Mouse (Mus musculus) cerebellum, postnatal 25 days (tissue): ENCODE results near the gene Ctf2.
"Not testable (repeated sequence)": the region's sequence is repeated elsewhere in the genome, so short reads cannot be mapped to it uniquely, and the experiment has no call there.

Experiments used
- DNase-seq, 2 experiments: peaks; one replicate each; pipeline ENCODE4 v3.0.0; 2021; ENCODE audit warnings: mixed read lengths in 2 of 2

Ctf2 gene

DNA sequence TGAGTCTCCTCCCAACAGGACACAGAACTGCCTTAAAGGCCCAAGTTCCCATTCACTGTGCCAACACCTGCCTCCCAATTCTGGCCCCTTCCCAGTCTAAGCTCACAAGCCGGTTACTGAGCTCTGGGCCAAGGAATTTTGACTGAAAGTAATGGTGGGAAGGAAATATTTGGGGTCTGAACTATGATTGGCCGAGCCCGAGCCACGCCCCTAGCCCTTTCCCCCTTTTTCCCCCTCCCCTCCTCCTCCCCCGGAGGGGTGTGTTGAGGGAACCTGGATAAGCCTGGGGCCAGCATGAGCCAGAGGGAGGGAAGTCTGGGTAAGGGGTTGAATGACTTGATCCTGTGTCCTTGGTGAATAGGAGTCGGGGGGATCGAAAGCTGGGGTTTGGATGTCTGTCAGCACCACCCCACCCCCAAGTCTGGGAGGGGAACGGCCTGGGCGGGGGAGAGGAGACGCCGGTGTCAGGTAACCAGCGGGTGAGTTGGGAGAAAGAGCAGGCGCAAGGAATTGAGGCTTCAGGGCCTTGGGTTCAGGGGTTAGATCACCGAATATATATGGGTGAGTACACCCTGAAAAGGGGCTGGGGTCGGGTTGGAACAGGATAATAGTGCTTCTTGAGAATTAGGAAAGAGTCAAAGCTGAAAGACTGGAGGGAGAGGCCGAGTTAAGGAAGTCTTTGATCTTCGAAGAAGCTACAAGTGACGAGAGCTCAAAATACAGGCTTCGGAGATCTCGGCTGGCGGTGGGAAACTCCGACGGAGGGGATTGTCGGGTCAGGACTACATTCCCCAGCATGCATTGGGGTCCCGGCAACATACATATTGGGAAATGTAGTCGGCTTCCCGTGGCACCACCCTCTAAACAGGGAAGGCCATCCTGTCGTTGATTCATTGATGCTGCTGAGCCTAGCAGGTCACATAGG lies 19.2 kb downstream of the Ctf2 start, which contains the start of gene Ctf1:
Ctf1 (plus strand) TSS at position 276 of the 925 bp plus-strand sequence.
- peak; percentile 74 to 85 for DNase-seq

GRCm38 (mm10) chr7:127711456-127711855 lies 20.5 kb downstream of the Ctf2 start:
- no peak for DNase-seq

DNA sequence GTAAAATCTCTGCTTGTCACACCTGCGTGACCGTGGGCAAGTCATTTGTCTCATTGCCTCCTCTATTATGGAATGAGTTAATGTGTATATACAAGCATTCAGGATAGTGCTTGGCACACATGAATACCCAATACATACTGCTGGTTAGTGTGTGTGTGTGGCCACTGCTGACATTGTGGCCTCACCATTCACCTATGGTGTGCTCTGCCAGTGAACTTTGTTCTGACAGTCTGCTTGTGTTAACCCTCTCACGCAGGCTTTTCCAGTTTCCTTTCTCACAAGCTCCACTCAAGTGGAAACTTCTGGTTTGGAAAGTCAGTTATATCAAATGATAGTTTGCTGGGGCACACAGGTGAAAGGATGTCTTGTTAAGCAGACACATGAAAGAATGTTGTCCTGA lies 20.9 kb downstream of the Ctf2 start:
- DNase-seq: no peak

DNA sequence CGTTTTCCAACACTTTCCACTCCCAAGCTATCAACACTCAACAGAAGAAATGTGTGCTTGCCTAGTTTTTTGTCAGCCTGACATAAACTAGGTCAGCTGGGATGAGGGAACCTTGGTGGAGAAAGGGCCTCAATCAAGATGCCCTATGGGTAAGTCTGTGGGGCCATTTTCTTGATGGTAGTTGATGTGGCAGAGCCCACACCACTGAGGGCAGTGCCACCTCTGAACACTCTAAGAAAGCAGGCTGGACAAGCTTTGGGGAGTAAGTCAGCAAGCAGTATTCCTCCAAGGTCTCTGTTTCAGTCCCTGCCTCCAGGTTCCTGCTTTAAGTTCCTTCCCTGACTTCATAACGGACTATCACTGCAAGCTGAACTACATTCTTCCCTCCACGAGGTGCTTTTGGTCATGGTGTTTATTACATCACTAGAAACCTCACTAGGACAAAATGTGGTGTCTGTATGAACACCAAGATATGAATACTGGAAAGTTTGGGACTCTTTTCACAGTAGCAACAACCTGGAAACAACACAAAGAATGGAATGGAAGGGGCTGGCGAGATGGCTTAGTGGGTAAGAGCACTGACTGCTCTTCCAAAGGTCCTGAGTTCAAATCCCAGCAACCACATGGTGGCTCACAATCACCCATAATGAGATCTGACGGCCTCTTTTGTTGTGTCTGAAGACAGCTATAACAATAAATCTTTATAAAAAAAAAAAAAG lies 22.5 kb downstream of the Ctf2 start:
- no peak for DNase-seq

- DNase-seq: peak; percentile 88 to 92
These were observed 23.5 kb downstream of the Ctf2 start, which contains the start of gene Bcl7c for GRCm38 (mm10) chr7:127708207-127709078. Gene Bcl7c, minus strand, starts transcription at chr7:127708933.

GRCm38 (mm10) chr7:127707957-127708206 lies 24.1 kb downstream of the Ctf2 start:
- no peak for DNase-seq

DNA sequence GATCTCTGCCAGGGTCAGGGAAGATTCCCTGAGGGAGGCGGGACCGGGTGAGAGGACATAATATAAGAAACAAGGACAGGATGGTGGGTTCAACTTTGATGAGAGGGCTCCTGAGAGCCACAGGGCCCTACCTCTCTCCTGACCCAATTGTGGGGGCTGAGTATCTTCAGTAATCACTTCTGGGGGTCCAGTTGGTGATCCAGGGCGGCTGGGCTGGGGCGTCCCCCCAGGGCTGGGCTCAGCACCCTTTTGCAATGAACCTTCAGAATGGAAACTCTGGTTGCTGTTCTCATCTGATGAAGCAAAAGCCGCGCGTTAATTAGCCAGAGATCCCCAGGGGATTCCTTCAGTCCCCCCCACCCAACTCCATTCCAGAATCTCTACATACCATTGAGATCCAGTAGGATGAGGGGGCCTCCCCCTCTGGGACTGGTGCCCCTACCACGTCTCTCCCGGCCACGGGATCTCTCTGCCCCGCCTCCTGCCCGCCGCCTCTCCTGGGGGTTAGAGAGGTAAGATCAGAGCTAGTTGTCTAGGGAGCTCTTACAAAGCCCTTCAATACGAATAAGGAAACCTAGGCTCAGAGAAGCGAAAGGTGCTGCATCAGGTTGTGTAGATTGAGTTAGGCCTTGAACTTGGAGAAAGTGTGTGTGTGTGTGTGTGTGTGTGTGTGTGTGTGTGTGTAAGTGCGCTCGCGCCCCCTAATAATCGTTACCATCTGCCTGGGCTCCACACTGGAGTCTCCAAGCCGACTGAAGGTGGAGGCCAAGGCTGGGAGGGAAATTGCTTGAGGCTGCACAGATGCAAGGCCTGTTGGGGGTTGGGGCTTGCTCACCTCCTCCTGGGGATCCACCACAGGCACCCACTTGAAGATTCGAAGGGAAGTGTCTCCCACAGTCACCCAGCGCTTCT lies 24.7 kb downstream of the Ctf2 start:
- DNase-seq: peak in 1 of 2 experiments; percentile 49

DNA sequence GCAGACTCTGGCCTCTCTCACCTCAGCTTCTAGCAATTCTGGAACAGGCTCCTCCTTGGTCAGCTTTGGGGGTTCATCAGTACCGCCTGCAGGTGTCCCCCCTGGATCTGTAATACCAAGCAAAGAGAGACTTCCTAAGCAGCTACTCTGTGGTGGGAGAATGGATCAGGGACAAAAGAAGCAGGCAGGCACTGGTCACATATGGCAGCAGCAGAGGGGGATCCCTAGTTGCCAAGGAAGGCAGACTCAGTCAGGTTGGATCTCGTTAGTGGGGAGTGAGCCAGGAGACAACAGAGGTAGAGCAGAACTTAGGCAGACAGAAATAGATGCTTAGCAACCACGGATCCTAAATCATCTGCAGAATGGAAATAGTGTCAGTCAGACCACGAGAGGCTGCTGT lies 26.3 kb downstream of the Ctf2 start:
- peak; percentile 82 to 83 for DNase-seq

DNA sequence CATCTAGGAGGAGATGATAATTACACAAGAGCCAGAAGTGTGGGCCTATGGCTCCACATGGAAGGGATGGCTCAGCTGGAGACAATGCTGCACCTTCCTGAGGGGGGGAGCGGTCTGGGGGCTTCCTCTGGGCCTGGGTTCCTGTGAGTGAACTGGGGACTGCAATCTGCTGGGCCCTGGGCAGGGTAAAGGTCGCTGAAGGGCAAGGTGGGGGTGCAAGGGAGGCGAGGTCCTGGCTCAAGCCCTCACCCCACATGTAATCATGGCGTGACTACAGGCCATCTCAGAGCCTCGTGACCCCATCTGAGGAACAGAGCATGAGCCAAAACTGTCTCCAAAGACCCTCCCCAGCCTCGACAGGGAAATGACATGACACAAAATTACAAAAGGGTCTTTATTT lies 27.4 kb downstream of the Ctf2 start:
- no peak for DNase-seq

- peak; percentile 49 to 56 for DNase-seq
These were observed 28.3 kb downstream of the Ctf2 start for GRCm38 (mm10) chr7:127703561-127704178.

- no peak for DNase-seq
These were observed 31.1 kb downstream of the Ctf2 start for GRCm38 (mm10) chr7:127700712-127701331.

DNA sequence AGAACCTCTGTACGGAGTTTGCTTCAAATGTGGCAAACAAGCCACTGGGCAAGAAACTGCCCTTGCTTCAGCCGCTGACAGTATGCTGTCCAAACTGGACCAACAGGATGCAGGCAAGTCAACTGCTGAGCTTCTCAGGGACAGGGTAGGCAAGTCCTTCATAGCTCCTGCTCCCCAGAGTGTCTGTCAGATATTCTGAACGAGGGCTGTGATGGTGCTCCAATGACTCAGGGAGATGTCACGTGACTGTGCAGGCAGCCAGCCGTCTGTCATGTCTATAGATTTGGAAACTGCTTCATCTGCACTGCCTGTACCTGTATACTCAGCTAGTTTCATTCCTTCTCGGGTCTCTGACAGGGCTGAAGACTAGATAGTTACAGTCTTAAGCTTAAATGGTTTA lies 33.0 kb downstream of the Ctf2 start:
- DNase-seq: peak; percentile 37 to 59

GRCm38 (mm10) chr7:127693730-127694129 lies 38.2 kb downstream of the Ctf2 start:
- DNase-seq: not testable (repeated sequence)

GRCm38 (mm10) chr7:127693290-127693689 lies 38.7 kb downstream of the Ctf2 start:
- DNase-seq: no peak

- DNase-seq: peak; percentile 77 to 85
These were observed 40.6 kb downstream of the Ctf2 start for GRCm38 (mm10) chr7:127691221-127691989.

DNA sequence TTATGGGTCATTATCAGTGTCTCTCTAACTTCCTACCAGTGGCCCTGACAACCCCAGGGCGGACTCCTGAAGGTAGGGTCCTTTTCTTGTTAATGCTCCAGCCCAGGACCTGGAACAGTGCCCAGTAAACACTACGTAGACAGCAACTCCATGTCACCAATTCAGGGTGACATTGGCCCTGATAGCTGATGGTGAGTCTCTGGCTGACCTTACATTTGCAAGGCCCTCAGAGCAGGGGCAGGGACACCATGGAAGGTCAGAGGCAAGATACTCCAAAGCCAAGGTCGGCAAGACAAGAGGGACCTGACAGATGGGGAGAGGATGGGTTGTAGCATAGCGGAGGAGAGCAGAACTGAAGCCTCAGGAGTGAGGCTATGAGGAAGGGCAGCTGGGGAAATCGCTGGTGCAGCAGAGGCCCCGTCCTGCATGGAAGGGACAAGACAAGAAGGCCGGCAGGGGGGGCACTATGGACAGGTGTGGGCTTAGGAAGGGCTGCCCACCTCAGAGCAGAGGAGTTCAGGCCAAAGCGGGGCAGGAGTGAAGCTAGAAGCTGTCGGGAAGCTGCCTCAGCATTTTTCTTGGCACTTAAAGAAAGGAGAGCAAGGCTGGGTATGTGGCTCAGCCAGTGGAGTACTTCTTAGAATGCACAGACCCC lies 42.2 kb downstream of the Ctf2 start:
- DNase-seq: peak in 1 of 2 experiments; percentile 30

DNA sequence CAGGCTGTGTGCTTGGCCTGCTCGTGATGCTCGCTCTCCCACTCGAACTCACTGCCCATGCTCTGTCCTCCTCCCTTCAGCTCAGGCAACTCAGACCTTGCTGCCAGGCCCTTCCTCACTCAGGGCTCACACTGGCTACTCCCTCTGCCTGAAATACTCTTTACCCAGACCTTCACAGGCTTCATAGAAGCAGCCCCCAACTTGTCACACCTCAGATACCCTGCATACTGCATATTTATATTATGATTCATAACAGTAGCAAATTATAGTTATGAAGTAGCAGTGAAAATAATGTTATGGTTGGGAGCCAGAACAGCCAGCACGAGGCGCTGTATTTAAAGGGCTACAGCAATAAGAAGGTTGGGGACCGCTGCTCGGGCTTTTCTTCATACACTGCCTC lies 43.0 kb downstream of the Ctf2 start:
- DNase-seq: no peak

DNA sequence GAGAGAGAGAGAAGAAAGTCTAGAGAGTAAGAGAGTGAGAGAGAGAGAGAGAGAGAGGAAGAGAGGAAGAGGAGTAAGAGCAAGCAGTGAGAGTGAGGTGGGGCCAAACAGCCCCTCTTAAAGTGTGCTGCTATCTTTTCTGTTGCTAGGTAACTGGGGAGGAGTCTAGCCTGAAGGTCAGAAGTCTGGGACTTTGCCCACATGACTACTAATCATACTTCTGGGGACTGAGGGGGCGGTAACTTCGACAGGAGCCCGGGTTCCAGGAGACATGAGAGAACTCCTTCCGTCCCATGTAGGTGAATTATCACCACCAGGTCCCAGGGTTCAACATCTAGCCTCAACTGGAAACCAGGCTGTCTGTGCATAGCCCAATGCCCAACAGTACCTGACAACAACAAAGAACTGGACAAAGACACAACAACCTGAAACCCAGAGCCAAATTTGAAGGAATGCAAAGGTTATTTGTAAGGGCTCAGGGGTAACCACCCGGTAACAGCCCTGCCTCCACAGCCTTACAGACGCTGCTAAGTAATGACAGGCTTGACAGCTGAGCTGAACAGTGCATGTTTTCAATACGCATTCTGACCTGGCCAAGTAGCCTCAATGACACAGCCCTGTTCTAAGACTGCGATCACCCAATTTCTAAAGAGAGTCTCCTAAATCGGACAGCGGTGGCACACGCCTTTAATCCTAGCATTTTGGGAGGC lies 45.1 kb downstream of the Ctf2 start:
- no peak for DNase-seq
